Mouse (Mus musculus) ES-E14 (cell line): ENCODE measurements at regions not wholly inside any gene's neighbourhood (a gene's known extent, or its start where the extent isn't known, plus 50 kb on each side); places are given as distances from the start of the nearest gene placed in this dataset.
A peak's percentile ranks its signal among the peaks of the same experiment; 100 is the strongest.

Experiments used
- DNase-seq: peaks from one replicate; pipeline ENCODE4 v3.0.0-alpha.2; 2013; ENCODE audit warnings: low read depth, low spot score
- H3K27ac ChIP-seq: 2 replicates; pipeline ENCODE4 v1.5.1; 2012; ENCODE audit warnings: low read depth, mild to moderate bottlenecking, low read length, moderate library complexity, mixed read lengths; ENCODE audit not compliant: poor library complexity, insufficient read depth, severe bottlenecking
- H3K36me3 ChIP-seq: 2 replicates; pipeline ENCODE4 v1.6.1; 2012; ENCODE audit warnings: mild to moderate bottlenecking, low read length, moderate library complexity, mixed read lengths; ENCODE audit not compliant: control insufficient read depth, poor library complexity, insufficient read depth, severe bottlenecking
- H3K4me1 ChIP-seq, 2 experiments: fragments of 150-350 bp in 1 of 2; sonication (generic) in 1 of 2; 2 replicates each; pipeline ENCODE4 v1.6.1; 2012; ENCODE audit warnings: low read length in 2 of 2, mild to moderate bottlenecking in 1 of 2, mixed read lengths in 1 of 2; ENCODE audit not compliant: control insufficient read depth in 2 of 2, insufficient read depth in 2 of 2, poor library complexity in 1 of 2
- H3K4me3 ChIP-seq, 2 experiments: fragments of 150-350 bp in 1 of 2; sonication (generic) in 1 of 2; 2 replicates each; pipeline ENCODE4 v1.5.1; 2012; ENCODE audit warnings: low read length in 2 of 2, low read depth in 1 of 2, mild to moderate bottlenecking in 1 of 2, mixed read lengths in 1 of 2; ENCODE audit not compliant: insufficient read depth in 1 of 2, poor library complexity in 1 of 2, severe bottlenecking in 1 of 2
- H3K9ac ChIP-seq: 2 replicates; pipeline ENCODE4 v1.6.1; 2012; ENCODE audit warnings: low read depth, mild to moderate bottlenecking, low read length, mixed read lengths; ENCODE audit not compliant: poor library complexity, insufficient read depth, severe bottlenecking
- H3K9me3 ChIP-seq: fragments of 150-350 bp; sonication (generic); 2 replicates; pipeline ENCODE4 v1.6.1; 2012; ENCODE audit warnings: low read depth, mild to moderate bottlenecking, low read length; ENCODE audit not compliant: control insufficient read depth, insufficient read depth
- CHD2 ChIP-seq: IDR thresholded peaks from 2 replicates; pipeline ENCODE4 v1.6.1; 2014; ENCODE audit warnings: mild to moderate bottlenecking, low read depth, low read length, inconsistent platforms
- HCFC1 ChIP-seq: IDR thresholded peaks from 2 replicates; pipeline ENCODE4 v1.6.1; 2012; ENCODE audit warnings: low read length, inconsistent platforms, borderline replicate concordance; ENCODE audit not compliant: insufficient read depth
- MAFK ChIP-seq: IDR thresholded peaks from 2 replicates; pipeline ENCODE4 v1.6.1; 2014; ENCODE audit warnings: mild to moderate bottlenecking, low read depth, low read length, inconsistent platforms; ENCODE audit not compliant: insufficient read depth
- ZC3H11A ChIP-seq: IDR thresholded peaks from 2 replicates; pipeline ENCODE4 v1.6.1; 2012; ENCODE audit warnings: low read depth, mild to moderate bottlenecking, inconsistent platforms, low read length, borderline replicate concordance
- ZNF384 ChIP-seq: IDR thresholded peaks from 2 replicates; pipeline ENCODE4 v1.6.1; 2012; ENCODE audit warnings: low read depth, low read length, inconsistent platforms
- in situ Hi-C, 2 experiments: fragments of 600-800 bp; cut with MboI; formaldehyde crosslinking; loops; one replicate each; pipeline ENCODE4 v1.15.1; 2025; ENCODE audit warnings: low sequenced_read_pairs in 2 of 2, inconsistent platforms in 1 of 2; ENCODE audit not compliant: unreplicated experiment in 2 of 2

DNA sequence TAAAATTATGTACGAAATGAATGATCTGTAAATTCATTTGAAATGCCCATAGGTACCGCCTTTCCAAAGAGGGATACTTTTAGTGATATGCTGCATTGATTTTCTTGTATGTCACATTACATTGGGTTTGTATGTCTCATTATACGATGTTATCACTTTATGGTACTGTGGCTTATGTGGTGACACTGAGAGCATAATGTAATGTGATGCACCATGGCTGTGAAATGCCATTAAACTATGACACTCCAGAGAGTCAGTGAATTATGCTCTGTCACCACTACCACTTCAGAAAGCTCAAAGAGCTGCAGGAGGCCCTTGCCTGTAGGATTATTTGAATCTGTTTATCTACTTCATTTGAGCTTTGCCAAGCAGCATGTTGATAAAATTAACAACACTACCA is 695.4 kb upstream of the Slc10a2 start:
- in situ Hi-C loops = no loop called here
- Histone ChIP-seq H3K27ac (no peak overlapping the region), H3K4me1 (no peaks in the 10 kb centered on the region), H3K9ac (no peak overlapping the region), H3K36me3 (no peaks in the 10 kb centered on the region), H3K4me3 (no peak overlapping the region), H3K9me3 (no peaks in the 10 kb centered on the region)
- DNase-seq = no peak
- TF ChIP-seq ZC3H11A = no peak
- TF ChIP-seq HCFC1 = no peak
- no peak for TF ChIP-seq MAFK
- no peak for TF ChIP-seq ZNF384
- no peak for TF ChIP-seq CHD2

- TF ChIP-seq MAFK (no peak), HCFC1 (no peak), ZC3H11A (no peak), ZNF384 (no peak), CHD2 (no peak)
- no peak overlapping the region for H3K27ac ChIP-seq
- no peak overlapping the region for H3K4me3 ChIP-seq
- peak; percentile 19 for DNase-seq
- no peaks in the 10 kb centered on the region for H3K36me3 ChIP-seq
- in situ Hi-C loops = no loop called here
- 0 out of 4 replicates have a peak, but pooled peaks cover 0 to 3% of the 10 kb centered on the region in 2 experiments for H3K4me1 ChIP-seq
- H3K9me3 ChIP-seq = no peaks in the 10 kb centered on the region
- H3K9ac ChIP-seq = no peak overlapping the region
Observed at GRCm38 (mm10) chr8:5756366-5756765, 651.2 kb upstream of the Slc10a2 start.

DNA sequence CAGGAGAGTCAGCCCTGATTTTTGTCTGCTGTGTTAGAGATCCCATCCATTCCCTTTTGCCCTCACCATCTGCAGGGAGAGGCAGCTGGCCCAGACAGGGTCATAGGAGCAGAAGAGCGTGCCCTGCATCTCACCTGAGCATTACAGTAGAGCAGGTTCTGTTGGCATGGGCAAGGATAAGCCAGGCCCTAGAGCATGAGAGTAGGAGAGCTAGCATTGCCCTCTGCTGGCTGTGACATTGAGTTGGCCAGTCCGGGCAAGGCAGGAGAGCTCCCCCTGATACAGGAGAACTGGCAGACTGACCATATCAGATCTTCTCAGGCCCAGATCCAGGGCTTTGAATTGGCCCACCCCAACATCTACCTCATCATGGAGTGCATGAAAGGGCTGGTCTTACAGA is 634.4 kb upstream of the Slc10a2 start:
- no peaks in the 10 kb centered on the region for H3K4me1 ChIP-seq
- H3K9me3 ChIP-seq = no peaks in the 10 kb centered on the region
- no peak for DNase-seq
- no peak overlapping the region for H3K9ac ChIP-seq
- H3K4me3 ChIP-seq = no peak overlapping the region
- no peak overlapping the region for H3K27ac ChIP-seq
- no peaks in the 10 kb centered on the region for H3K36me3 ChIP-seq
- in situ Hi-C loops = no loop called here
- TF ChIP-seq CHD2 (no peak), MAFK (no peak), ZNF384 (no peak), HCFC1 (no peak), ZC3H11A (no peak)

- in situ Hi-C loops = no loop called here
- H3K9me3 ChIP-seq = no peaks in the 10 kb centered on the region
- H3K27ac ChIP-seq = no peak overlapping the region
- TF ChIP-seq ZC3H11A = no peak
- no peak for TF ChIP-seq CHD2
- TF ChIP-seq MAFK = no peak
- no peak for TF ChIP-seq HCFC1
- no peaks in the 10 kb centered on the region for H3K4me1 ChIP-seq
- DNase-seq = no peak
- H3K4me3 ChIP-seq = no peak overlapping the region
- H3K36me3 ChIP-seq = no peaks in the 10 kb centered on the region
- H3K9ac ChIP-seq = no peak overlapping the region
Observed at GRCm38 (mm10) chr8:5727416-5727815, 622.3 kb upstream of the Slc10a2 start.

- in situ Hi-C loops = loop anchor here in 1 of 2 experiments (25.0 kb wide), 1 partner anchor 299 kb away; no protein-coding TSS in a partner anchor
- DNase-seq = no peak
- TF ChIP-seq MAFK = no peak
- no peak for TF ChIP-seq ZNF384
- no peak for TF ChIP-seq ZC3H11A
- TF ChIP-seq CHD2 = no peak
- no peak for TF ChIP-seq HCFC1
- H3K9ac ChIP-seq = no peak overlapping the region
- H3K27ac ChIP-seq = no peak overlapping the region
- no peaks in the 10 kb centered on the region for H3K36me3 ChIP-seq
- H3K4me1 ChIP-seq = no peaks in the 10 kb centered on the region
- no peak overlapping the region for H3K4me3 ChIP-seq
- no peaks in the 10 kb centered on the region for H3K9me3 ChIP-seq
Observed at GRCm38 (mm10) chr8:5687999-5688398, 582.8 kb upstream of the Slc10a2 start.
